Comparison of ENCODE assay signal across 20 mouse cellular contexts in the genomic region with DNA sequence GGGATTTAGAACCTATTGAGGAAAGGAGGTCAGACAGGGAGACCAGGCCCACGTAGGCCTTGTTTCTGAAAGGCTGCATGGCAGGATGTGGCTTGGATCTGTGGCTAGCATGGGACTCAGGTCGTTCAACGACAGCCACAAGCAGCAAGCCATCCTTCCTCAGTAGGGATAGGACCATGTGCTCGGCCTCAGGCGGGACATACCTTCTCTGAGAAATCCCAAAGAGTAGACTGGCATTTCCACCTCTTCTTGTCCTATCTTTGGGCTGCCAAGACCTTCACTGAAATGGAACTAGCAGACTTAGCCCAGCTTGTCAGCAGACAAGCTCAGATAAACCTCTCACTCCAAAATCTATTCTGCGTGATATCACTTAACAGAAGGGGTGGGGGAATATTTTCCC.
DNase-seq lines count a peak whose midpoint lies in the region; ATAC-seq and TF ChIP-seq lines count a peak whose summit lies in the region.
"Had no signal": no experiment of that assay in that cellular context is flagged by ENCODE, and none has a peak within 500 bp of the region (broad histone marks: within the 10 kb centered on the region; RNA-seq: fewer than 3 reads in every experiment).

No protein-coding gene starts in this region.

- no peaks in the 10 kb centered on the region for H3K79me2 ChIP-seq in heart, adult 2 months (replicated peaks; ENCODE audit: control insufficient read depth, insufficient read depth, low read length)

- ATAC-seq in heart, embryonic 13.5 days (ENCODE audit: extremely low read depth, insufficient number of reproducible peaks, low FRiP score, low TSS enrichment), result no peak
- ATAC-seq: activated CD4-positive, CD25-positive, alpha-beta regulatory T cell, adult 4 months; forebrain, embryonic 15.5 days; hindbrain, postnatal 0 days; Patski had no signal

- TF ChIP-seq POLR2A in heart, adult 2 months (IDR thresholded peaks at IDR 0.05; ENCODE audit: insufficient read depth, low read depth, low read length), result no peak
- TF ChIP-seq POLR2A in testis, adult 2 months (IDR thresholded peaks at IDR 0.05; ENCODE audit: control insufficient read depth, low read depth, low read length), result no peak

- H3K36me3 ChIP-seq in heart, adult 2 months (ENCODE audit: control insufficient read depth, insufficient read depth, low read length), result peaks cover 15% of the 10 kb centered on the region
- peaks cover 8% of the 10 kb centered on the region; the same call in 1 of the 2 replicates for H3K36me3 ChIP-seq in heart, embryonic 13.5 days
- H3K36me3 ChIP-seq in testis, adult 2 months (ENCODE audit: control insufficient read depth, insufficient read depth, low read length), result no peaks in the 10 kb centered on the region
- H3K36me3 ChIP-seq: embryonic facial prominence, embryonic 12.5 days; forebrain, embryonic 15.5 days; hindbrain, embryonic 13.5 days had no signal

- H3K4me2 ChIP-seq in heart, embryonic 13.5 days, result no peak overlapping the region
- H3K4me2 ChIP-seq: embryonic facial prominence, embryonic 12.5 days; forebrain, embryonic 15.5 days; hindbrain, embryonic 13.5 days had no signal

- peaks cover 44% of the 10 kb centered on the region for H3K4me1 ChIP-seq in heart, adult 2 months (ENCODE audit: control insufficient read depth, insufficient read depth, low read length)
- peaks cover 80% of the 10 kb centered on the region for H3K4me1 ChIP-seq in heart, embryonic 13.5 days
- peaks cover 18% of the 10 kb centered on the region for H3K4me1 ChIP-seq in testis, adult 2 months (ENCODE audit: control insufficient read depth, insufficient read depth, low read length)

- intact Hi-C loops in heart, adult 2 months (cut with DNase I), result loop anchor here (2.0 kb wide), 1 partner anchor 27 kb away; no protein-coding TSS in a partner anchor
- intact Hi-C loops in heart, postnatal 14 days (cut with DNase I), result no loop called here
- intact Hi-C loops in heart, postnatal 10 days (cut with DNase I), result no loop called here

- 60% methylated on average over 6 of the region's 6 CpGs for WGBS in heart, adult 2 months
- 55% methylated on average over 6 of the region's 6 CpGs for WGBS in heart, embryonic 13.5 days

- peak overlapping the region; percentile 21 for H3K27ac ChIP-seq in heart, adult 2 months
- H3K27ac ChIP-seq in heart, embryonic 13.5 days (replicated peaks), result peak overlapping the region; percentile 80
- peak overlapping the region; percentile 7; the same call in 1 of the 2 replicates for H3K27ac ChIP-seq in testis, adult 2 months (ENCODE audit: control insufficient read depth, insufficient read depth, low read depth, low read length)
- H3K27ac ChIP-seq: embryonic facial prominence, embryonic 12.5 days; forebrain, embryonic 15.5 days; hindbrain, embryonic 13.5 days; hindbrain, postnatal 0 days had no signal

- H3K4me3 ChIP-seq in heart, adult 2 months, result no peak overlapping the region
- no peak overlapping the region for H3K4me3 ChIP-seq in heart, embryonic 13.5 days
- H3K4me3 ChIP-seq in testis, adult 2 months (ENCODE audit: control insufficient read depth, low read depth, low read length), result no peak overlapping the region
- H3K4me3 ChIP-seq: embryonic facial prominence, embryonic 12.5 days; forebrain, embryonic 15.5 days; hindbrain, embryonic 13.5 days had no signal

- TF ChIP-seq CTCF in heart, adult 2 months (IDR thresholded peaks at IDR 0.05), result no peak
- no peak for TF ChIP-seq CTCF in testis, adult 2 months (IDR thresholded peaks at IDR 0.05; ENCODE audit: control insufficient read depth, insufficient read depth, insufficient replicate concordance, low read depth, low read length)

- no peak overlapping the region for H3K9ac ChIP-seq in heart, adult 2 months (ENCODE audit: low read depth, low read length)
- H3K9ac ChIP-seq in heart, embryonic 13.5 days, result no peak overlapping the region
- H3K9ac ChIP-seq: embryonic facial prominence, embryonic 12.5 days; forebrain, embryonic 15.5 days; hindbrain, embryonic 13.5 days had no signal

- TF ChIP-seq EP300 in heart, adult 2 months (IDR thresholded peaks at IDR 0.05; ENCODE audit: insufficient read depth, low read depth, low read length), result no peak

- DNase-seq in heart, adult 2 months, result no peak
- no peak for DNase-seq in heart, postnatal 14 days
- DNase-seq in heart, postnatal 10 days, result no peak
- no peak for DNase-seq in testis, postnatal 10 days (ENCODE audit: low spot score)
- DNase-seq in layer of hippocampus, adult 9-11 months, result no peak
- DNase-seq: adrenal gland, postnatal 14 days; cerebellum, adult 11-12 months; cerebellum, adult 9-10 months; cerebellum, postnatal 25 days; gastrocnemius, postnatal 36 days; kidney, adult 11 months had no signal

- H3K27me3 ChIP-seq in heart, adult 2 months (ENCODE audit: control insufficient read depth, insufficient read depth, low read length), result no peaks in the 10 kb centered on the region
- H3K27me3 ChIP-seq in heart, embryonic 13.5 days (replicated peaks), result no peaks in the 10 kb centered on the region
- no peaks in the 10 kb centered on the region for H3K27me3 ChIP-seq in testis, adult 2 months (ENCODE audit: control insufficient read depth, insufficient read depth, low read length)
- H3K27me3 ChIP-seq: CH12.LX; embryonic facial prominence, embryonic 12.5 days; forebrain, embryonic 15.5 days; hindbrain, embryonic 13.5 days; Patski had no signal

- H3K9me3 ChIP-seq in heart, embryonic 13.5 days, result no peaks in the 10 kb centered on the region
- H3K9me3 ChIP-seq: embryonic facial prominence, embryonic 12.5 days; forebrain, embryonic 15.5 days; hindbrain, embryonic 13.5 days had no signal

Comparison
In these comparisons a context has a peak if more than half of its experiments do, and no peak if none do; other contexts are left out.
1. H3K27ac ChIP-seq: peak in every context shown above with its lines; median percentile 80 in heart, embryonic 13.5 days; 21 in heart, adult 2 months; 7 in testis, adult 2 months.